Mouse (Mus musculus) cerebellum, adult 9-10 months (tissue): ENCODE measurements around the gene Retn.

ENCODE experiments used
- DNase-seq: peaks from one replicate; pipeline ENCODE4 v3.0.0; 2022

The Retn gene

GRCm38 (mm10) chr8:3664405-3664804, 8.8 kb downstream of the Retn start:
- no peak for DNase-seq

GRCm38 (mm10) chr8:3665507-3665906, 9.9 kb downstream of the Retn start, which contains the start of gene Mcemp1:
TSS of gene Mcemp1 (plus strand) at chr8:3665754.
- DNase-seq, result no peak

GRCm38 (mm10) chr8:3670388-3670787, 14.8 kb downstream of the Retn start:
- peak; percentile 26 for DNase-seq

- peak; percentile 96 for DNase-seq
These were observed 16.5 kb downstream of the Retn start, which contains the start of gene Fcor for GRCm38 (mm10) chr8:3671980-3672491. TSS of gene Fcor (minus strand) at chr8:3672362.

- DNase-seq, result peak; percentile 24
These were observed 19.1 kb downstream of the Retn start for GRCm38 (mm10) chr8:3674671-3675070.

GRCm38 (mm10) chr8:3676131-3676992, 20.8 kb downstream of the Retn start, which contains the start of gene Trappc5:
TSS of gene Trappc5 (plus strand) at chr8:3676299.
- DNase-seq, result peak; percentile 96

GRCm38 (mm10) chr8:3676993-3677579, 21.5 kb downstream of the Retn start:
- no peak for DNase-seq

- no peak for DNase-seq
These were observed 23.3 kb downstream of the Retn start for GRCm38 (mm10) chr8:3678831-3679230.

GRCm38 (mm10) chr8:3679236-3679635, 23.7 kb downstream of the Retn start:
- peak; percentile 64 for DNase-seq

- peak; percentile 53 for DNase-seq
These were observed 24.1 kb downstream of the Retn start for GRCm38 (mm10) chr8:3679656-3680055.

- peak; percentile 38 for DNase-seq
These were observed 26.9 kb downstream of the Retn start for GRCm38 (mm10) chr8:3682435-3682834.

GRCm38 (mm10) chr8:3683408-3684176, 28.0 kb downstream of the Retn start:
- DNase-seq, result peak; percentile 89

- peak; percentile 20 for DNase-seq
These were observed 29.0 kb downstream of the Retn start for GRCm38 (mm10) chr8:3684530-3684929.

- no peak for DNase-seq
These were observed 29.9 kb downstream of the Retn start for GRCm38 (mm10) chr8:3685422-3685821.

- DNase-seq, result no peak
These were observed 32.0 kb downstream of the Retn start for GRCm38 (mm10) chr8:3687537-3687936.

GRCm38 (mm10) chr8:3690774-3691173, 35.2 kb downstream of the Retn start:
- DNase-seq, result no peak

GRCm38 (mm10) chr8:3694121-3694520, 38.6 kb downstream of the Retn start, which contains the start of gene Fcer2a:
TSS of gene Fcer2a (minus strand) at chr8:3694175.
- no peak for DNase-seq

GRCm38 (mm10) chr8:3701491-3701890, 45.9 kb downstream of the Retn start:
- no peak for DNase-seq

GRCm38 (mm10) chr8:3705711-3706110, 50.1 kb downstream of the Retn start:
- DNase-seq, result peak; percentile 27

- DNase-seq, result no peak
These were observed 52.0 kb downstream of the Retn start for GRCm38 (mm10) chr8:3707611-3708010.
